Mouse (Mus musculus) urinary bladder, adult 2 months (tissue): ENCODE data around the gene Ccna1. TPM values are rescaled to one million over a fixed set of nuclear protein-coding genes. Genes with fewer than 3 reads are reported as not detected.

ENCODE experiments used
- DNase-seq: peaks from one replicate; pipeline ENCODE4 v3.0.0; 2022; ENCODE audit warnings: low spot score
- polyA plus RNA-seq: library from polyadenylated mRNA; depleted of rRNA; stranded (reverse); fragments of >200 nt; gene quantifications from 2 replicates; pipeline ENCODE4 v1.2.3, GENCODE M21; 2012; rRNA removed

Ccna1 gene
- 0.10 and 0.21 TPM in 2 replicates for polyA plus RNA-seq

GRCm38 (mm10) chr3:55055038-55055746, at the start of gene Ccna1:
Gene Ccna1 (minus strand): TSS chr3:55055501.
- peak; percentile 30 for DNase-seq

GRCm38 (mm10) chr3:55101092-55101491, 45.8 kb upstream of the Ccna1 start:
- no peak for DNase-seq

- no peak for DNase-seq
These were observed 43.7 kb upstream of the Ccna1 start for GRCm38 (mm10) chr3:55098990-55099389.

GRCm38 (mm10) chr3:55098014-55098413, 42.7 kb upstream of the Ccna1 start:
- DNase-seq, result no peak

GRCm38 (mm10) chr3:55097186-55097585, 41.9 kb upstream of the Ccna1 start:
- DNase-seq, result no peak

GRCm38 (mm10) chr3:55096655-55097005, 41.3 kb upstream of the Ccna1 start:
- DNase-seq, result no peak

GRCm38 (mm10) chr3:55095968-55096654, 40.8 kb upstream of the Ccna1 start:
- no peak for DNase-seq

GRCm38 (mm10) chr3:55093161-55093560, 37.9 kb upstream of the Ccna1 start:
- no peak for DNase-seq

GRCm38 (mm10) chr3:55089291-55089690, 34.0 kb upstream of the Ccna1 start:
- DNase-seq, result no peak

- no peak for DNase-seq
These were observed 33.5 kb upstream of the Ccna1 start for GRCm38 (mm10) chr3:55088843-55089242.

- DNase-seq, result no peak
These were observed 33.1 kb upstream of the Ccna1 start for GRCm38 (mm10) chr3:55088359-55088758.

- DNase-seq, result no peak
These were observed 32.1 kb upstream of the Ccna1 start for GRCm38 (mm10) chr3:55087360-55087759.

- DNase-seq, result no peak
These were observed 31.6 kb upstream of the Ccna1 start for GRCm38 (mm10) chr3:55086948-55087347.

GRCm38 (mm10) chr3:55085716-55086115, 30.4 kb upstream of the Ccna1 start:
- no peak for DNase-seq

- no peak for DNase-seq
These were observed 29.5 kb upstream of the Ccna1 start for GRCm38 (mm10) chr3:55084781-55085180.

GRCm38 (mm10) chr3:55080055-55080454, 24.8 kb upstream of the Ccna1 start:
- DNase-seq, result no peak

GRCm38 (mm10) chr3:55079619-55080018, 24.3 kb upstream of the Ccna1 start:
- DNase-seq, result no peak

- DNase-seq, result no peak
These were observed 22.9 kb upstream of the Ccna1 start for GRCm38 (mm10) chr3:55078233-55078632.

- DNase-seq, result no peak
These were observed 20.0 kb upstream of the Ccna1 start for GRCm38 (mm10) chr3:55075294-55075648.

- DNase-seq, result no peak
These were observed 19.4 kb upstream of the Ccna1 start for GRCm38 (mm10) chr3:55074576-55075293.

GRCm38 (mm10) chr3:55067791-55068434, 12.6 kb upstream of the Ccna1 start:
- no peak for DNase-seq

GRCm38 (mm10) chr3:55066666-55067023, 11.3 kb upstream of the Ccna1 start:
- DNase-seq, result no peak
